Mouse (Mus musculus) embryonic fibroblast, embryonic 13.5 days (primary cell): ENCODE data around the gene Tas1r1.

Experiments
- CTCF ChIP-seq: IDR thresholded peaks from 2 replicates; pipeline ENCODE4 v1.5.1; 2011; ENCODE audit warnings: mild to moderate bottlenecking, control low read depth, low read length, moderate library complexity, borderline replicate concordance; ENCODE audit not compliant: insufficient read depth
- POLR2A ChIP-seq: IDR thresholded peaks from 2 replicates; pipeline ENCODE4 v1.6.1; 2011; ENCODE audit warnings: low read depth, mild to moderate bottlenecking, control low read depth, low read length, moderate library complexity

DNA sequence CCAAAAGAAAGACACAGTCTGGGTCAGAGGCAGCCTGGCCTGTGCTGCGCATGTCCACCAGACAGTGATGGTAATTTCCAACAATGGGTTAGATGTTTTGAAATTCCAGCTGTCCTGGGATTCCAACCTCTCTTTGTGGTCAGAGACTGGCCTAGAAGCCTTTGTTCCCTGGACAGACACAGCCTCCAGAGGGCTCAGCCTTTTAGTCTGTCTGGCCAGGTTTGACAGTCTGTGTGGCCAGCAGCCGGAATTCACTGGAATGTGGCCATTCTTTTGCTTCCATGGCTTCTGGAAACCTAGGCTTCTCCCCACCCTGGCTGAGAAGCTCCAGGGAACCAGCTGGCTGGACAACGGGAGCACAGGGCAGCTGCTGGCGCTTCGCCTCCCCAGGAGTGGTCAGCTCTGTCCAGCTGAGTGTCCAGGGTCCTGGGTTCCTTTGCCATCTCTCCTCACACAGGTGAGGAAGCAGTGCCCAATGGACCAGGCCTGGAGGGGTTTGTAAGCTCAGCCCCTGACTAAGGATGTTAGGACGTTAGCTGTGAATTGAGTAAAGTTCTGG is 29.9 kb upstream of the Tas1r1 start:
- TF ChIP-seq CTCF: no peak
- no peak for TF ChIP-seq POLR2A
